ENCODE assay signal across 8 mouse cellular contexts in the genomic region with DNA sequence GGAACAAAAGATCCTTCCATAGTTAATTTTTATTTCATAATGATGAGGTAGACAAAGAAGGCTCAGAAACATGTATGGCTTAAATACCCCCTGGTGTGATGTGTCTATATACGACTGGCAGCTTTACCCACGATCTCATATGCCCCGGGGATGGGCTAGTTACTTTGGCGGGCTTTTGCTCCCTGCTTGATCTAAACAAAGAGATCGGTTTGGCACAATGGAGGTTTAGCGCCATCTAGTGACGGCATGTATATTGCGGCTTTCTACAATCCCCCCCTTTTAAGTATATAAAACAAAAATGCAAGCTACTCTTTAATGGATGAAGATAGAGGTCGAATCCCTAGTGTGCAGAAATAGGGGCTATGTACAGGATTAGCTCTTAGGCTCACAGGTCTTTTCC.
DNase-seq lines count a peak whose midpoint lies in the region; ATAC-seq and TF ChIP-seq lines count a peak whose summit lies in the region.
"Not testable (repeated sequence)": the region's sequence is repeated elsewhere in the genome, so short reads cannot be mapped to it uniquely, and the experiment has no call there.

No protein-coding gene starts in this region.

- TF ChIP-seq CTCF in lung, postnatal 0 days (IDR thresholded peaks at IDR 0.05) = peak; percentile 47

- not testable (repeated sequence) for H3K9me3 ChIP-seq in forebrain, embryonic 16.5 days (ENCODE audit: control insufficient read depth, low read length); lung, postnatal 0 days (ENCODE audit: low read length)

- ATAC-seq in common myeloid progenitor, adult 5-6 weeks (replicated peaks; ENCODE audit: low read depth, poor library complexity, severe bottlenecking) = peak; percentile 63; the same call in 1 of the 2 replicates
- 0 out of 2 replicates have a peak, but pooled peaks have one; percentile 40 for ATAC-seq in forebrain, embryonic 16.5 days
- not testable (repeated sequence) for ATAC-seq in lung, postnatal 0 days

- not testable (repeated sequence) for H3K9ac ChIP-seq in forebrain, embryonic 16.5 days (replicated peaks; ENCODE audit: low read depth, low read length); lung, postnatal 0 days (replicated peaks; ENCODE audit: low read depth)

- not testable (repeated sequence) for TF ChIP-seq EP300 in lung, postnatal 0 days (IDR thresholded peaks at IDR 0.05)

- not testable (repeated sequence) for H3K27ac ChIP-seq in forebrain, embryonic 16.5 days (ENCODE audit: low read length); lung, postnatal 0 days (ENCODE audit: low read length)

- not testable (repeated sequence) for H3K4me3 ChIP-seq in forebrain, embryonic 16.5 days (replicated peaks; ENCODE audit: low read length); lung, postnatal 0 days (ENCODE audit: low read depth, low read length)

- not testable (repeated sequence) for H3K27me3 ChIP-seq in forebrain, embryonic 16.5 days (replicated peaks; ENCODE audit: control insufficient read depth, insufficient read depth, low read length); lung, postnatal 0 days (replicated peaks; ENCODE audit: insufficient read depth, low read length)

- H3K4me1 ChIP-seq in forebrain, embryonic 16.5 days (replicated peaks; ENCODE audit: control insufficient read depth, insufficient read depth, low read length); lung, postnatal 0 days (ENCODE audit: insufficient read depth, low read depth, low read length): not testable (repeated sequence)

- WGBS in forebrain, embryonic 16.5 days = 50% methylated on average over 9 of the region's 9 CpGs
- WGBS in lung, postnatal 0 days = 39% methylated on average over 9 of the region's 9 CpGs

- H3K4me2 ChIP-seq in forebrain, embryonic 16.5 days (ENCODE audit: low read length); lung, postnatal 0 days (replicated peaks; ENCODE audit: low read depth, low read length): not testable (repeated sequence)

- not testable (repeated sequence) for H3K36me3 ChIP-seq in forebrain, embryonic 16.5 days (ENCODE audit: control insufficient read depth, insufficient read depth); lung, postnatal 0 days (ENCODE audit: insufficient read depth, low read length)

- DNase-seq in 3T3-L1 (ENCODE audit: low read depth, low spot score) (peak; percentile 27), R1 (ENCODE audit: low read depth, low spot score) (peak; percentile 61)
- peak; percentile 9 for DNase-seq in induced T-regulatory cell, adult 2 months (ENCODE audit: low read depth)
- peak; percentile 3 for DNase-seq in layer of hippocampus, adult 9-10 months (ENCODE audit: low spot score)
- DNase-seq in lung, postnatal 0 days (ENCODE audit: low spot score) = peak; percentile 4
- peak; percentile 4 for DNase-seq in right cerebral cortex, adult 18-20 months

Comparison
In these comparisons a context has a peak if more than half of its experiments do, and no peak if none do; other contexts are left out.
1. DNase-seq: peak in every context shown above with its lines; median percentile 61 in R1; 27 in 3T3-L1; 9 in induced T-regulatory cell, adult 2 months; 4 in lung, postnatal 0 days; 4 in right cerebral cortex, adult 18-20 months; 3 in layer of hippocampus, adult 9-10 months.